Mouse (Mus musculus) liver, embryonic 15.5 days (tissue): ENCODE measurements around the gene Pdcd1lg2. TPM values are rescaled to one million over a fixed set of nuclear protein-coding genes. Genes with fewer than 3 reads are reported as not detected.
A peak's percentile ranks its signal among the peaks of the same experiment; 100 is the strongest.

ENCODE experiments used
- ATAC-seq: fragments of 200-750 bp; cut with Nextera tagmentation; 2 replicates; pipeline ENCODE4 v1.8.0; 2017; ENCODE audit warnings: moderate number of reproducible peaks, mild to moderate bottlenecking, moderate library complexity; ENCODE audit not compliant: insufficient read depth
- H3K27ac ChIP-seq: fragments of 300-500 bp; sonication (generic); replicated peaks from 2 replicates; pipeline ENCODE4 v1.5.1; 2015; ENCODE audit warnings: mild to moderate bottlenecking, inconsistent platforms
- H3K27me3 ChIP-seq: fragments of 300-500 bp; sonication (generic); 2 replicates; pipeline ENCODE4 v1.6.1; 2015; ENCODE audit warnings: mild to moderate bottlenecking, inconsistent platforms
- H3K36me3 ChIP-seq: fragments of 300-500 bp; sonication (generic); replicated peaks from 2 replicates; pipeline ENCODE4 v1.6.1; 2015; ENCODE audit warnings: moderate library complexity, mild to moderate bottlenecking, inconsistent platforms
- H3K4me1 ChIP-seq: fragments of 300-500 bp; sonication (generic); replicated peaks from 2 replicates; pipeline ENCODE4 v1.6.1; 2015; ENCODE audit warnings: inconsistent platforms
- H3K4me2 ChIP-seq: fragments of 300-500 bp; sonication (generic); 2 replicates; pipeline ENCODE4 v1.6.1; 2015; ENCODE audit warnings: moderate library complexity, mild to moderate bottlenecking, inconsistent platforms
- H3K4me3 ChIP-seq: fragments of 300-500 bp; sonication (generic); replicated peaks from 2 replicates; pipeline ENCODE4 v1.5.1; 2015; ENCODE audit warnings: mild to moderate bottlenecking, inconsistent platforms
- H3K9ac ChIP-seq: fragments of 300-500 bp; sonication (generic); 2 replicates; pipeline ENCODE4 v1.6.1; 2015; ENCODE audit warnings: moderate library complexity, mild to moderate bottlenecking, inconsistent platforms
- H3K9me3 ChIP-seq: fragments of 300-500 bp; sonication (generic); replicated peaks from 2 replicates; pipeline ENCODE4 v1.6.1; 2016; ENCODE audit warnings: inconsistent platforms
- WGBS: fragments of 180-500 bp; shearing (Covaris S2); methylation state at CpG from one replicate; pipeline ENCODE4 v1.1.7; 2015; ENCODE audit warnings: mixed read lengths; ENCODE audit not compliant: insufficient replicate concordance; 5-methylcytosine and 5-hydroxymethylcytosine counted together
- polyA plus RNA-seq: library from polyadenylated mRNA; unstranded; fragments of >200 nt; fragmentation: Nextera tagmentation; extraction: Ambion mirVana; gene quantifications from 2 replicates; pipeline ENCODE4 v1.2.1, GENCODE M21; 2015

Pdcd1lg2 gene
- polyA plus RNA-seq, 1 experiment from 2014 or later: not detected

DNA sequence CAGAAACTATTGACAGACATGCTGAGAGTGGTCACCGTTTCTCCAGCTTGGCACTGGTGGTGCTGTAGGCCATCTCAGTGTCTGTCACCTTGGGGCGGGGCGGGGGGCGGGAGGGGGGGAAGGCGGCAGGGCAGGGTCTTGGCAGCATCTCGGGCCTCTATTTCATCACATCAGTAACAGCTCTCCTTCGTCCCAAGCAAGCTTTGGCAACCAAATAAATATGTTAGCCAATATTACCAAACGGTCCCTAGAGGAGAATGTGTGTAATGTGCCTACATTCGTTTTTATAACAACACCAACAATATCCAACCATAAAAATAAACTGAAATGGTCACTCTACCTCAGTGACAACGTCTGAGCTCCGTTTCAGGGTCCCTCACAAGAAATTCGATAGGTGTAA lies 40.6 kb upstream of the Pdcd1lg2 start:
- Histone ChIP-seq H3K9ac (no peak overlapping the region), H3K4me3 (no peak overlapping the region), H3K4me1 (peaks cover 40% of the 10 kb centered on the region), H3K9me3 (no peaks in the 10 kb centered on the region), H3K4me2 (no peak overlapping the region), H3K27ac (no peak overlapping the region), H3K36me3 (no peaks in the 10 kb centered on the region), H3K27me3 (no peaks in the 10 kb centered on the region)
- ATAC-seq: no peak
- WGBS: 56% methylated on average over 12 of the region's 12 CpGs

DNA sequence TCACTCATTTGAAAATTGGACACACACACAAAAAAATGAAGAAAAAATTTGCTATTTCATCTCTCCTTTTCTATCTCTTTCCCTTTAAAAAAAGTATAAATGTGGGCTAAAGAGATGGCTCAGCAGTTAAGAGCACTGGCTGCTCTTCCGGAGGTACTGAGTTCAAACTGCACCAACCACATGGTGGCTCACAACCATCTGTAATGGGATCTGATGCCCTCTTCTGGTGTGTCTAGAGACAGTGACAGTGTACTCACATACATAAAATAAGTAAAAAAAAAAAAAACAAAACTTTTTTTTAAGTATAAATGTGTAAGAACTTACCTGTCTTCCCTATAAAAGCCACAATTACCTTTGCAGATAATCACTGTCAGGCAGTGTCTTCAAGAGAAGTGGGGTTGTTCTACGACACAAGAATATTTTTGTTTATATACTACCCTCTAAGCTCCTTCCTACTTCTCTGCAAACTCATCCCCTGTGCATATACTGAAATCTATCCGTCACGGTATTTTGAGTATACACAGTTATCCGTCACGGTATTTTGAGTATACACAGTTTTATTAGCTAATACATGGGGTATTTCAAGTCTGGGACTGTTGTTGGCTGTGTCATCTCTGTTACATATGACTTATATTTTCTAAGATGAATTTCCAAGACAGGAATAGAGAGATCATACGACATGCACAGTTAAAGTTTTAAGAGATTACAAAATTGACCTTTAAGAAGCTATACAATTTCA lies 40.0 kb upstream of the Pdcd1lg2 start:
- no peaks in the 10 kb centered on the region for H3K36me3 ChIP-seq
- no peaks in the 10 kb centered on the region for H3K27me3 ChIP-seq
- H3K4me1 ChIP-seq: peaks cover 40% of the 10 kb centered on the region
- H3K4me3 ChIP-seq: no peak overlapping the region
- H3K9ac ChIP-seq: no peak overlapping the region
- no peak for ATAC-seq
- H3K9me3 ChIP-seq: no peaks in the 10 kb centered on the region
- H3K4me2 ChIP-seq: no peak overlapping the region
- H3K27ac ChIP-seq: no peak overlapping the region
- 73% methylated on average over 7 of the region's 7 CpGs for WGBS

DNA sequence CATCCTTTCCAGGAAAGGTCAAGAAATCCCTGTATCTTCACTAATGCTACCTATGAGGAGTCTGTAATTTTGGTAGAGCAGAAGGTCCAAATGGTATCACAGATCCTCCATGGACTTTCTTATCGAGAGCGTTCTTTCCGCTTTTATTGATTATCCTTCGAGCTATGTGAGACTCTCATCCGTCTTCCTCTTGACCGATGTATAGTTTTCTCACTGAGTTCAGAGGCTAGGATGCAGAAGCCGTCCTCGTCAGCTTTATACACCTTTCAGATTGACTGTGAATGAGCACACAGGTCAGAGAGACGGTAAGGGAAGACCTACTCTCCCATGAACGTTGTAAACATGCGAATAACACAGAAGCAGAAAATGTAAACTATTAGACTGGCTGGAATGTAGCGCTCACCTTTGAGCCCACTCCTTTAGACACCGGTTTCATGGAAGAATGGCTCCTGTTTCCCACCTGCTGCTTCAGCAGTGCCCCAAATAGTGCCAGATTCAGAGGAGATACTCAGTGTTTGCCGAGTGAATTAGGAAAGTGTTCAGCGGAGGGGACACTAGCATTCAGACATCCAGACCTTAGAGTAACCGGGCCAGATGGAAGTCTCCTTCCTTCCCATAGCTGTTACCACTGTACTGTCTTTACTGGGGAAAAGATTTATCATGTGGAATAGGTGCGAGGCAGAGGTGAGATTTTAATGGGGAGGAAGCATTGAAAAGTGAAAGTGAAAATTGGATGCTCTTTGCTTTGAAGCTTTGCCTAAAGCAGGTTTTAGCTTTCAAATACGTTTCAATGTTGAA lies 39.2 kb upstream of the Pdcd1lg2 start:
- Histone ChIP-seq H3K36me3 (no peaks in the 10 kb centered on the region), H3K4me1 (peaks cover 33% of the 10 kb centered on the region), H3K4me2 (peak overlapping the region; percentile 44), H3K27me3 (no peaks in the 10 kb centered on the region), H3K4me3 (peak overlapping the region; percentile 34), H3K27ac (peak overlapping the region; percentile 51), H3K9me3 (no peaks in the 10 kb centered on the region), H3K9ac (peak overlapping the region; percentile 5; the same call in 1 of the 2 replicates)
- 60% methylated on average over 18 of the region's 18 CpGs for WGBS
- no peak for ATAC-seq

DNA sequence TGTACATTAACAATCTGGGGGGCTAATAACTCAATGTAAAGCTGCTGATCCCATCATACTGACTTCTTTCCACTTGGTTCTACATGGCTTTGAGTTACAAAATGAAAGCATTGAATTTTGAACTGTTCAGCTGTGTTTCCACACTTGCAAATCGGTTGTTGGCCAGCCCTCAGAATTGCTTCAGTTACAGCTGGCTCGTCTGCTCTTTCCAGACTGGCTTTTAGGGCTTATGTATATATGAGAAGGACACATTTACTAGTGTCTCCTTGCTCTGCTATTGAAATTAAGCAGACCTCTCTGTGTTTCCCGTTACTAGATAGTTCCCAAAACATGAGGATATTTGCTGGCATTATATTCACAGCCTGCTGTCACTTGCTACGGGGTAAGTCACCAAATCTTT lies 38.6 kb upstream of the Pdcd1lg2 start:
- WGBS: 44% methylated on average over 4 of the region's 4 CpGs
- H3K9ac ChIP-seq: peak overlapping the region; percentile 5; the same call in 1 of the 2 replicates
- H3K36me3 ChIP-seq: no peaks in the 10 kb centered on the region
- peak overlapping the region; percentile 34 for H3K4me3 ChIP-seq
- H3K9me3 ChIP-seq: no peaks in the 10 kb centered on the region
- peak overlapping the region; percentile 44 for H3K4me2 ChIP-seq
- H3K27me3 ChIP-seq: no peaks in the 10 kb centered on the region
- no peak for ATAC-seq
- H3K4me1 ChIP-seq: peaks cover 27% of the 10 kb centered on the region
- H3K27ac ChIP-seq: peak overlapping the region; percentile 51

DNA sequence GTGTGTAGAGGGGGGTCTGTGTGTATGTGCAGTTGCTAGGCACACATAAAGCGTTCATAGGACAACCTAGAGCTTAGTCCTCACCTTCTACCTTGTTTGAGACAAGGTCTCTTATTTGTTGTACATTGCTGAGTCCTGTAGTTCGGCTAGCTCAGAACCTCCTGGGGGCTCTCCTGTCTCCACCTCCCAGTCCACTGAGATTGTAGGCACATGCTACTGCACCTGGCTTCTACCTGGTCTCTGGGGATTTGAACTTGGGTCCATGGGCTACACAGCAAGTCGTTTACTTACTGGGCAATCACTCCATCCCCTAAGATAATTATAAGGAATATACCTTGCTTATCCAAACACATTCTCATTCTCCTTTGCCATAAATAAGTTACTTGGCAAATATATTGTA lies 38.1 kb upstream of the Pdcd1lg2 start:
- no peak overlapping the region for H3K4me3 ChIP-seq
- H3K4me2 ChIP-seq: no peak overlapping the region; the same call in 1 of the 2 replicates
- peaks cover 23% of the 10 kb centered on the region for H3K4me1 ChIP-seq
- H3K9me3 ChIP-seq: no peaks in the 10 kb centered on the region
- 63% methylated on average over 3 of the region's 3 CpGs for WGBS
- ATAC-seq: no peak
- H3K9ac ChIP-seq: no peak overlapping the region
- H3K27ac ChIP-seq: no peak overlapping the region
- H3K36me3 ChIP-seq: no peaks in the 10 kb centered on the region
- no peaks in the 10 kb centered on the region for H3K27me3 ChIP-seq

DNA sequence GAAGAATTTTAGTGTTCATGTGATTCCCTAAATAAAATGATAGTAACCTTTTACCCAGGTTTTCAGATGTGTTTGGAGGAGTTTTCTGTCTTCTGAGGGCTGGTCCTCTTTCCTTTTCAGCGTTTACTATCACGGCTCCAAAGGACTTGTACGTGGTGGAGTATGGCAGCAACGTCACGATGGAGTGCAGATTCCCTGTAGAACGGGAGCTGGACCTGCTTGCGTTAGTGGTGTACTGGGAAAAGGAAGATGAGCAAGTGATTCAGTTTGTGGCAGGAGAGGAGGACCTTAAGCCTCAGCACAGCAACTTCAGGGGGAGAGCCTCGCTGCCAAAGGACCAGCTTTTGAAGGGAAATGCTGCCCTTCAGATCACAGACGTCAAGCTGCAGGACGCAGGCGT lies 37.3 kb upstream of the Pdcd1lg2 start:
- ATAC-seq: no peak
- 74% methylated on average over 11 of the region's 11 CpGs for WGBS

DNA sequence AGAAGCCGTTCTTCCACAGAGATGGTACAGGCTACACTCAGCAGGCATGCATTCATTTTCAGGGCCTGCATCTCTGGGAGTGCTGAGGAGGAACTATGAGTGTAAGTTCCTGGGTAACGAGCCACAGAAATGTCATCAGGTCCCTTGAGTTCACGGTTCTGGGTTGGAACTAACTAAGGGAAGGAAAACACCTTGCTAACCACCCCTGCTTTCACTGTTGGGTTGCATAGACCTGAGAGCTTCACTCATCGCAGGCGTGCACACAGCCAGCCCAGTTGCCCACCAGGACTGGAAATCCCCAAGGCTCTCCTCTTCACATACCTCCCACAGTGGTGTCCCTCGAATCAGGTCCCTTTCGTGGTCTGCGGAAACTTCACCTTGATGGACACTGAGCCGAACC lies 35.8 kb upstream of the Pdcd1lg2 start:
- no peaks in the 10 kb centered on the region for H3K36me3 ChIP-seq
- WGBS: 81% methylated on average over 9 of the region's 9 CpGs
- no peaks in the 10 kb centered on the region for H3K27me3 ChIP-seq
- no peak for ATAC-seq
- no peak overlapping the region for H3K4me2 ChIP-seq
- H3K4me1 ChIP-seq: peaks cover 12% of the 10 kb centered on the region
- H3K27ac ChIP-seq: no peak overlapping the region
- H3K9me3 ChIP-seq: no peaks in the 10 kb centered on the region
- H3K9ac ChIP-seq: no peak overlapping the region
- no peak overlapping the region for H3K4me3 ChIP-seq

More for the DNA sequence above, 37.3 kb upstream of the Pdcd1lg2 start:
- Histone ChIP-seq H3K9ac (no peak overlapping the region), H3K27me3 (no peaks in the 10 kb centered on the region), H3K4me1 (peaks cover 17% of the 10 kb centered on the region), H3K27ac (no peak overlapping the region), H3K4me2 (no peak overlapping the region), H3K36me3 (no peaks in the 10 kb centered on the region), H3K4me3 (no peak overlapping the region), H3K9me3 (no peaks in the 10 kb centered on the region)

DNA sequence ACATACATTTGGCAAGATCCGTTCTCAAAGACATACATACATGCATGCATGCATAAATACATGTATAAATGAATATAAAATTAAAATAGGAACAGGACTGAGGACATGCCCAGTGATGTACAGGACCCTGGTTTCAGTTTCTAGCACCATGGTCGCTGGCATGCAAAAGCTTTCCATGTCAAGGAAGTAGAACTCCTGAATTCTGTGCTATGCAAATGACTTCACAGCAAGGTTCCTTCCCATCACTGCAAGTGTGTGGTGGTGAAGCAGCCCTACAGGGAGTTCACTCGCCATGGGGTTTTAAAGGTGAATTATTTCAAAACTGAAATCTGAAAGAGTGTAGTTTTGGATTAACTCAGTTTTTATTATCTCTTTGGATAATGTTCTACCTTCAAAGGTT lies 34.3 kb upstream of the Pdcd1lg2 start:
- H3K4me3 ChIP-seq: no peak overlapping the region
- no peaks in the 10 kb centered on the region for H3K9me3 ChIP-seq
- H3K9ac ChIP-seq: no peak overlapping the region
- no peaks in the 10 kb centered on the region for H3K27me3 ChIP-seq
- H3K4me1 ChIP-seq: peaks cover 13% of the 10 kb centered on the region
- WGBS: 65% methylated on average over 3 of the region's 3 CpGs
- no peaks in the 10 kb centered on the region for H3K36me3 ChIP-seq
- ATAC-seq: no peak
- H3K4me2 ChIP-seq: no peak overlapping the region
- no peak overlapping the region for H3K27ac ChIP-seq

DNA sequence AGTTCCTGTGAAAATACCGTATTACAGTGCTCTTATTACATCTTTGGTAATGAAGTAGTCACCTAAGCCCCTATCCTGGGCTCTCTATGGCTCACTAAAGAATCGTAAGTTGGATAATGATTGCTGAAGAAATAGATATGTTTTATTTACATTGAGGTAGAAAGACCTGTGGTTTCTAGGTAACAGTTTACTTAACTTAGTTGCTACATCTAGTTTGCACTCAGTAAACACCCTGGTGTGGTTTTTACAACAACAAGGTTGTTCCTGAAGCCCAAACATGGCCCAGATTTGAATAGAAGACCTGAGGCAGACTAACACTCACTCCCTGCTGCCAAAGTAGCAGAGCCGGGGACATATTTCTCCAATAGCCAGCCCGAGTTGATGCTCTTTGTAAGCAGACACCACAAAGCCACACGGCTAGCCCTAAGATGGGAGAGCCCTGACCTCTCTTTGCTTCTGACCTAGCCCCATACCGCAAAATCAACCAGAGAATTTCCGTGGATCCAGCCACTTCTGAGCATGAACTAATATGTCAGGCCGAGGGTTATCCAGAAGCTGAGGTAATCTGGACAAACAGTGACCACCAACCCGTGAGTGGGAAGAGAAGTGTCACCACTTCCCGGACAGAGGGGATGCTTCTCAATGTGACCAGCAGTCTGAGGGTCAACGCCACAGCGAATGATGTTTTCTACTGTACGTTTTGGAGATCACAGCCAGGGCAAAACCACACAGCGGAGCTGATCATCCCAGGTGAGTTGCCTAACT lies 30.7 kb upstream of the Pdcd1lg2 start:
- Histone ChIP-seq H3K36me3 (no peaks in the 10 kb centered on the region), H3K27ac (no peak overlapping the region), H3K9ac (no peak overlapping the region), H3K9me3 (no peaks in the 10 kb centered on the region), H3K27me3 (no peaks in the 10 kb centered on the region), H3K4me2 (no peak overlapping the region), H3K4me3 (no peak overlapping the region), H3K4me1 (0 out of 2 replicates have a peak, but pooled peaks cover 10% of the 10 kb centered on the region)
- no peak for ATAC-seq
- WGBS: 69% methylated on average over 14 of the region's 14 CpGs

DNA sequence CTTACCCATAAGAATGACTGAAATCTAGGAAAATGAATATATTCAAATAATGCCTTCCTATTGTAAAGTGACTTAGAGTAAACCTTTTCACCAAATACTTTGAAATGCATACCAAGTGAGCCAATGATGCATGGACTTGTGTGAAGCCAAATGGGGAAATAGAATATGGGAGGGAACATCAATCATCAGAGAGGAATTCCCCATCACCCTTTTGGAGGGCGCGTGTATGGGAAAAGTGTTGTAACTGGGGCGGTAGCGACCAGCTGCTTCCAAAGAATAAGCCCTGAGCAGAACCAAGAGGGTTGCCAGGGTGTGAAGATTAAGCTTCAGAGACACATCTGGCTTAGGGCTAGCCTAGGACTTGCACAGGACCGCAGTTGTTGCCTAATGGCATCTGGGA lies 27.4 kb upstream of the Pdcd1lg2 start:
- Histone ChIP-seq H3K4me2 (no peak overlapping the region), H3K9ac (no peak overlapping the region), H3K4me3 (no peak overlapping the region), H3K27ac (no peak overlapping the region), H3K27me3 (no peaks in the 10 kb centered on the region), H3K36me3 (no peaks in the 10 kb centered on the region), H3K4me1 (0 out of 2 replicates have a peak, but pooled peaks cover 10% of the 10 kb centered on the region), H3K9me3 (no peaks in the 10 kb centered on the region)
- ATAC-seq: no peak
- WGBS: 77% methylated on average over 5 of the region's 5 CpGs

DNA sequence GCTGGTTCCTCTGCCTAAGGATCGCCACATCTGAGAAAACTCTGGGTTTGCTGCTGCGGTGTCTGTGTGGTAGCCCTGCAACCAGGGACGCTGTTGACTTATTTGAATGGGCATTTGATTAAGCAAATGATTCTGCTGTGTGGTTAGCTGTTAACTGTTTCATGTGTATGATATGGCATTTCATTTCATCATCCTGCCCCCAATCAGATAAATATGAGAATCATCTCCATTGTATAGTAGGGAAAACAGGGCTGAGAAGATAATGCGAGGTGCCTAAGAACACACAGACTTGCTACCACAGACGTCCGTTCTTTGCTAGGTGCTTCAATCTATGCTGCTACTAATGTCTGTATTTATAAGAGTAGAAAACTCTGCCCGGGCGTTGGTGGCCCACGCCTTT lies 26.3 kb upstream of the Pdcd1lg2 start:
- no peaks in the 10 kb centered on the region for H3K27me3 ChIP-seq
- no peak for ATAC-seq

More for the DNA sequence above, 26.3 kb upstream of the Pdcd1lg2 start:
- H3K36me3 ChIP-seq: no peaks in the 10 kb centered on the region
- 0 out of 2 replicates have a peak, but pooled peaks cover 10% of the 10 kb centered on the region for H3K4me1 ChIP-seq
- no peak overlapping the region for H3K27ac ChIP-seq
- H3K9ac ChIP-seq: no peak overlapping the region
- no peaks in the 10 kb centered on the region for H3K9me3 ChIP-seq
- H3K4me2 ChIP-seq: no peak overlapping the region
- WGBS: 69% methylated on average over 9 of the region's 9 CpGs
- H3K4me3 ChIP-seq: no peak overlapping the region
